Mouse (Mus musculus): ENCODE measurements at regions not wholly inside any gene's neighbourhood (a gene's known extent, or its start where the extent isn't known, plus 50 kb on each side); places are given as distances from the start of the nearest gene placed in this dataset.
A peak's percentile ranks its signal among the peaks of the same experiment; 100 is the strongest.
"Not testable (repeated sequence)": the region's sequence is repeated elsewhere in the genome, so short reads cannot be mapped to it uniquely, and the experiment has no call there.

DNA sequence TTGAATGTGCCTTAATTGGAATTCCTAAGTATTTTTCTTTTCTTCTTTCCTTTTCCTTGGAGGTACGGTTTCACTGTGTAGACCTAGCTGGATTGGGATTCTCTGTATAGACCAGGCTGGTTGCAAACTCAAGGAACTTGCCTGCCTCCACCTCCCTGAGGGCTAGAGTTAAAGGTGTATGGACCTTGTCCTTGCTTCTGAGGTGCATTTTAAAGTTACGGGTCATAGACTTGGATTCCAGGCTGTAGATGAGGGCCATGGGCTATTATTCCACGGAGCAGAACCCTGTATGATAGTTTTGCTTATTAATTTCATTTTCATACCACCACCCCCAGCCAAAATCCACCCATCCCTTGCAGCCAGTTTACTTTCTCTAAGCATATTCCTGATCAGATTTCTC is 50.7 kb upstream of the Wdr26 start:
- no peak for DNase-seq (ENCODE audit: low spot score in 2 of 2)

GRCm38 (mm10) chr1:181263216-181263615 is 51.4 kb upstream of the Wdr26 start:
- no peak for DNase-seq (ENCODE audit: low spot score in 2 of 2)

DNA sequence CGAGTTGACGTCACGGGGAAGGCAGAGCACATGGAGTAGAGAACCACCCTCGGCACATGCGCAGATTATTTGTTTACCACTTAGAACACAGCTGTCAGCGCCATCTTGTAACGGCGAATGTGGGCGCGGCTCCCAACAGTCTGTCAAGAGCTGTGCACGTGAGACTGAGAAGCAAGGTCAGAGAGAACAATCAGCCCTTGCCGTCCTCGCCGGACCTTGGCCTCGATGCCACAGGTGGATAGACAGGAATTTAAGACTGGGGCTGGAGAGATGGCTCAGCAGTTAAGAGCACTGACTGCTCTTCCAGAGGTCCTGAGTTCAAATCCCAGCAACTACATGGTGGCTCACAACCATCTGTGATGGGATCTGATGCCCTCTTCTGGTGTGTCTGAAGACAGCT is 58.7 kb upstream of the Wdr26 start:
- DNase-seq (ENCODE audit: low spot score in 2 of 2), result not testable (repeated sequence)

GRCm38 (mm10) chr1:181271164-181271563 is 59.4 kb upstream of the Wdr26 start:
- DNase-seq (ENCODE audit: low spot score in 2 of 2), result no peak

DNA sequence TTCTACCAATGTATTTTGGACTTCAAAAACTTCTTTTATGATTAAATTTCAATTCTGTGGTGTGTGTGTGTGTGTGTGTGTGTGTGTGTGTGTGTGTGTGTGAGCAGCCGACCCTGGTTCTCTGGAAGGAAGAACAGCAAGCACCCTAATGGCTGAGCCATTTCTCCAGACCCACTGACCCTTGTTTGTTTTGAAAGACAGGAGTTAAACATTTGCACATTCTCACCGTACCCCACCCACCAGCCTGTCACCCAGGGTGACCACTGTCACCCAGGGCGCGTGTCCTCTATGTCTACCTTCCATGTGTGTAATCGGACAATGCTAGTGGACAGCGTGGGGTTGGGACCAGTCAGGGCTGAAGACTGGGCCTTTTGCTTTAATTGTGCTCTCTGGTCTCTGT is 60.0 kb upstream of the Wdr26 start:
- DNase-seq (ENCODE audit: low spot score in 2 of 2), result no peak

DNA sequence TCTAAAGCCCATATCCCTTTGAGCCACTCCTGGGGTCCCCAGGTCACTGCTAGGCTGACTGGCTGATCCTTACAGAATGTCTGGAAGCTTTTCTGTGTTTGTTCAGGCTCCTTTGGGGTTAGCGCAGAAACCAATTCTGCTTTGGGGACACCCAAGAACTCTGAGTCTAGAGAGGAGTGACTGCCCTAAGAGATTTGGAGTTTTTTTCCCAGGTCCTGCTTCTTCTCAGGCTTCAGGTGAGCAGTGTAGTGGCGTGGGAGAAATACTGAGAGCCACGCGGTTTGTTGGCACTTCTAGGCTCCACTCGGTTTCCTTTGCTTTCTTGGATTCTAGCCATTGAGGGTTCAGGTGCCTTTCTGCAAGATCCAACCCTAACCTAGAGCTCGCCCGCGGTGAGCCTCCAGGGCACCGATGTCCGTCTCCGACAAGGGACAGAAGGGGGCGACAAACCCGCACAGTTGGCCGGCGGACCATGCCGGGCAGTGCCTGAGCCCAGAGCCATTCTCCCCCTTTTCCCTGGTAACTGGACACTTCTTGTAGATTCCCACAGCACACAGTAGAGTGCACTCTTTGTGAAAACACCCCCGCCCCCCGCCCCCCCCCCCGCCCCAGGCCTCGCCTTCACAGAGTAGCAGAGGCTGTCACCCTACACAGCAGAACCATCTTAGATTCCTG is 61.0 kb upstream of the Wdr26 start:
- peak; percentile 54 to 73 for DNase-seq (ENCODE audit: low spot score in 2 of 2)

- no peak for DNase-seq (ENCODE audit: low spot score in 2 of 2)
These were observed 61.9 kb upstream of the Wdr26 start for GRCm38 (mm10) chr1:181273540-181274204.

- DNase-seq (ENCODE audit: low spot score in 2 of 2), result no peak
These were observed 69.0 kb upstream of the Wdr26 start for GRCm38 (mm10) chr1:181280826-181281225.

DNA sequence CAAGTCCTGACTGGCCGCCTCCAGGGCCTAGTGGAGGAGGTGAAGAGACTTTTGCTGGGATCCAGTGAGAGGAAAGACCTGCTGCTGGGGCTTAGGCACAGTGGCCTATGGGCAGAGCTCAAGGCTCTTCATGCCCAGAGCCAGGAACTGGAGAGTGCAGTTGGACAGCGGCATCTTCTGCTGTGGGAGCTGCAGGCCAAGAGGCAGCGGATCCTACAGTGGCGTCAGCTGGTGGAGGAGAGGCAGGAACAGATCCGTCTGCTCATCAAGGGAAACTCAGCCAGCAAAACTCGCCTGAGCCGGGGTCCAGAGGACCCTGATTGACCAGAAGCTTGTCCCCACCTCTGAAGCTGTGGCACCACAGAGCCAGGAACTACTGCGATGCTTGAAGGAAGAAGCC is 69.4 kb upstream of the Cnih3 start:
- not testable (repeated sequence) for DNase-seq (ENCODE audit: low spot score in 2 of 2)

DNA sequence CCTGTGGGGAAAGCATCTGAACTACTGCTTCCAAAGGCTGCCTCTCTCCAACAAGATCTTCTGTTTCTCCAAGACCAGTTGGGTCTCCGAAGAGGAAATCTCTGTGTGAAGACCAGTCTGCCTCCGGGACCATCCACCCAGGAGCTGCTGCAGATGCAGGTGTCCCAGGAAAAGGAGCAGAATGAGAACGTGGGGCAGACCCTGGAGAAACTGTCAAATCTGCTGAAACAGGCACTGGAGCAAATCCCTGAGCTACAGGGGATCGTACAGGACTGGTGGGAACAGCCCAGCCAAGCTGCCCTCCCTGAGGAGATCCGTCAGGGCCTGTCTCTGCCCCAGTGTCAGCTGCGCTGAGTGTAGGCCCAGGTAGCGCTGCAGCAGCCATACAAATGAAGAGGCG is 68.9 kb upstream of the Cnih3 start:
- not testable (repeated sequence) for DNase-seq (ENCODE audit: low spot score in 2 of 2)

GRCm38 (mm10) chr1:181284301-181285197 is 67.9 kb upstream of the Cnih3 start:
- DNase-seq (ENCODE audit: low spot score in 2 of 2), result no peak

- no peak for DNase-seq (ENCODE audit: low spot score in 2 of 2)
These were observed 66.8 kb upstream of the Cnih3 start for GRCm38 (mm10) chr1:181285600-181285999.

- DNase-seq (ENCODE audit: low spot score in 2 of 2), result no peak
These were observed 66.3 kb upstream of the Cnih3 start for GRCm38 (mm10) chr1:181286146-181286545.

DNA sequence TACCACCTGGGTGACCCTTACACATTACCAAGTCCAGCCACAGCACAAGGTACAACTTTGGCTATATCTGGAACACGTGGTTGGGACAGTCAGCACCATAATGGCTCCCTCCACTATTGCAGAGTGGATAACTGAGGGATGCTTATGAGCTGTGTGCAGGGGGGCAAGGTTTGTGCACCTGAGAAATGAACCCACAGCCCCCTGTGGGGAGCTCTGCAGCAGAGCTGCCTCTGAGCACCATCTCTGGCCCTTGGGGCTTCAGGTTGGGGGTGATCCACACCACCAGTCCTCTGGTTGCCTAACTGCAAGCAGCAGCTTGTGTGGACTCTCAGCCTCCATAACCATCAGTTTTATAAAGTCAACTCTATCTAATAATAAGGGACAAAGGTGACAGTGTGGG is 65.3 kb upstream of the Cnih3 start:
- DNase-seq (ENCODE audit: low spot score in 2 of 2), result no peak

- DNase-seq (ENCODE audit: low spot score in 2 of 2), result no peak
These were observed 62.9 kb upstream of the Cnih3 start for GRCm38 (mm10) chr1:181289385-181290035.

GRCm38 (mm10) chr1:181291202-181291601 is 61.2 kb upstream of the Cnih3 start:
- no peak for DNase-seq (ENCODE audit: low spot score in 2 of 2)

GRCm38 (mm10) chr1:181291966-181292365 is 60.5 kb upstream of the Cnih3 start:
- DNase-seq (ENCODE audit: low spot score in 2 of 2), result no peak

DNA sequence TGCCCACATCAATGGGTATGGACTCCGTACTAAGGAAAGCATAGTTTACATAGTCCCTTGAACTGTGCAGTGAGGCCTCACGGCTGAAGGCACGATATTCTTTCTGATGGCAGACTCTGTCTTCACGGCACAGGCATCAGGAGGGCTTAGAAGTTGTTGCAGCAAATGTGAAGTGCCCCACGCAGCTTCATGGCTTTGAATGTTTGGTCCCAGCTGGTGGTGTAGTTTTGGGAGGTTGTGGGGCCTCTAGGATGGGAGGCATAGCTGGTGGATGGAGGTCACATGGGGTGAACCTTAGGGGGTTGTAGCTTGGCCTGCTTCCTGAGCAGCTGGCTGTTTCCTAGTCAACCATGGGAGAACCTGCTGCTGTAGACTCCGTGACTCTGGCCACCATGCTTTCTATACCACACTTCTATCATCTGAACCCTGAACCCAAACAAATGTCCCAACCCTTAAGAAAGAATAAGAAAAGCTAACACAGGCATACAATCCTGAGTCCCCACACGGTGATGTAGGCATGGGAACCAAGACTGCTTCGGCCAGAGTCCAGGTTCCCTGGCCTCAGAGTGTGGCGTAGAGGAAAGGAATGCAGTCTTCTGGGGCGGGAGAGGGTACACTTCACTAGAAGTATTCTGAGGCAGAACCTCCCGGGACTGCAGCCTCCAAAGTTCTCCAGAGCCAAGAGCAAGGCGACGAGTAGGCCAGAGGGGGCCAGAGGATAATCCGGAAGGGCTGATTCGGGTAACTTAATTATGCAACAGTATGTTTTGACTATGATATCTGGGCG is 59.2 kb upstream of the Cnih3 start:
- no peak for DNase-seq (ENCODE audit: low spot score in 2 of 2)

- no peak for DNase-seq (ENCODE audit: low spot score in 2 of 2)
These were observed 56.8 kb upstream of the Cnih3 start for GRCm38 (mm10) chr1:181295651-181296050.

GRCm38 (mm10) chr1:181298063-181298462 is 54.4 kb upstream of the Cnih3 start:
- DNase-seq (ENCODE audit: low spot score in 2 of 2), result no peak

- DNase-seq (ENCODE audit: low spot score in 2 of 2), result peak; percentile 26 to 40
These were observed 53.3 kb upstream of the Cnih3 start for GRCm38 (mm10) chr1:181299075-181299665.
